Mouse (Mus musculus) C2C12 (cell line): ENCODE measurements around the gene Saxo1.

Experiments used
- CEBPB ChIP-seq: IDR thresholded peaks from one replicate; pipeline ENCODE4 v1.6.1; 2011; ENCODE audit warnings: low read depth, mild to moderate bottlenecking, control low read depth, moderate library complexity
- CTCF ChIP-seq: IDR thresholded peaks from one replicate; pipeline ENCODE4 v1.5.1; 2011; ENCODE audit not compliant: control insufficient read depth, insufficient read depth, insufficient read length
- MAX ChIP-seq: IDR thresholded peaks from one replicate; pipeline ENCODE4 v1.6.1; 2011; ENCODE audit warnings: mild to moderate bottlenecking, control low read depth
- MYOD1 ChIP-seq: IDR thresholded peaks from one replicate; pipeline ENCODE4 v1.6.1; 2011; ENCODE audit warnings: low read depth; ENCODE audit not compliant: control insufficient read depth, insufficient read length
- USF1 ChIP-seq: IDR thresholded peaks from one replicate; pipeline ENCODE4 v1.6.1; 2011; ENCODE audit warnings: low read depth, mild to moderate bottlenecking, control low read depth, moderate library complexity

DNA sequence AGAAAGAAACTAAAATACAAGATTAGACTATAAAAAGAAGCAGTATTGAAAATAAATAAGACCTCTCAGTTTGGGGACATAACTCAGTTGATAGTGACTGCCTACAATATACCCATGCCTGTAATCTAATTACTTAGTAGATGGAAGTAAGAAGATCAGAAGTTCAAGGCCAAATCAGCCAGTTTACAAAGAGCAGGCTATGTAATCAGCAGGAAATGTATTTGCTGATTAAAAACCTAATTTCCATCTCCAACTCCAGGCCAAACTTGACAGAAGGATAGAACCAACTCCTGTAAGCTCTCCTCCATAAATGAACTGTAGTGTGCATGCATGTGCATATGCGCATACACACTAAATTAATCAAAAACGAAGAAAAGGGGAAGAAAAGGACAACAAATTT is 33.2 kb upstream of the Saxo1 start:
- TF ChIP-seq CTCF, result no peak
- no peak for TF ChIP-seq MYOD1
- no peak for TF ChIP-seq MAX
- TF ChIP-seq CEBPB, result no peak
- TF ChIP-seq USF1, result no peak
